Mouse (Mus musculus): ENCODE results near the gene Gramd1b.

The Gramd1b gene

DNA sequence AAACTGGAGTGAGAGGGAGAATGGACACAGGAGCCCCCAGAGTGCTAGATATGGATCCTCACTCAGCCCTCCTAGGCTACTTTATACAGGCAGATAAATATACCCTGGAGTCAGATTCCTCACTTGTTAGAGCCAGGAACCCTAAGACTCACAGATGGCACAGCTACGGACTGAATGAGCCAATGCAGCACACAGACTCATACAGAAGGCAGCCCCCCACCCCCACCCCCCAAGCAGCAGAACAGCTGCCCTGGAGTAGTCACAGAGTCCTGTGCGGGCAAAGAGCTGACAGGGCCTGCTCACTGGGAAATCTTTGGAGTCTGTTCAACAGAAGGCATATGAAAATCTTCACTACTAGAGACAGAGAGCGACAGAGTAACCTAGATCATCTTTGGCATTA lies 223.9 kb downstream of the Gramd1b start:
- DNase-seq (ENCODE audit: low read depth), result no peak

DNA sequence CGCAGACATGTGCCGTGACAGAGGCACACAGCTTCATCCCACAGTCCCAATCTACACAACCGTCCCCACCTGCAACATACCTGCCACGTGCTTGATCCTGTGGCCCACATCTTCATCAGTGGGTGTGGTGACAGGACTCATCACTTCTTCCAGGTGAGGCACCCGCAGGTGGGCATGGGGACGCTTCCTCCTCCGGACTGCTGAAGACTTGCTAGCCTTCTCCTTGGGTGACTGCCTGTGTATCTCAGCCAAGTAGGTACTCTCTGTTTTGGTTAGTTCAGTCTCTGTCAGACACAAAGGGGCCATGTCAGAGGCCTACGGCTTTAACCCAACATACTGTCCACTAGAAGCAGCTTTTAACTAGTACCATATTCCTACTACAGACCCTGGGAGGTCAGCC lies 226.9 kb downstream of the Gramd1b start:
- DNase-seq (ENCODE audit: low read depth), result no peak

GRCm38 (mm10) chr9:40302375-40302774 lies 228.8 kb downstream of the Gramd1b start:
- no peak for DNase-seq (ENCODE audit: low read depth)

- no peak for DNase-seq (ENCODE audit: low read depth)
Observed at GRCm38 (mm10) chr9:40301475-40301874, 229.7 kb downstream of the Gramd1b start.

- no peak for DNase-seq (ENCODE audit: low read depth)
Observed at GRCm38 (mm10) chr9:40300018-40300989, 230.9 kb downstream of the Gramd1b start.

- no peak for DNase-seq (ENCODE audit: low read depth)
Observed at GRCm38 (mm10) chr9:40299323-40299722, 231.9 kb downstream of the Gramd1b start.

DNA sequence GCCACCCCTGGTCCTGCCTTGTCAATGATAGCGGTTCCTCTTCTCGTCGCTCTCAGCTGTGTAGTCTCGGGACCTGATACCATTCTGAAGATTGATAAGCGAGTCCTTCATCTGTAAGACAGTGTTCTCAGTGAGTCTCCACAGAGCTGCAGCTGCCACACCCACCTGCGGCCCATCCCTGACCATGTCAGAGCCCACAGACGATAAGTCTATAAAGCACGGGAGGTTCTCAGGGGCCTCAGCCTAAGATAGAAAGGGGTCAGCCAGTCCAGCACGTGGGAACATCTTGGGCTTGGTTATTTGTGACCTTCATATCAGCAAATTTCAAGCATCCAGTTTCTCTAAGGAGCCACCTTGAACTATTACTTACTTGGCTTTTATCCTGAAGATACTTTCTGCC lies 233.2 kb downstream of the Gramd1b start:
- no peak for DNase-seq (ENCODE audit: low read depth)

- DNase-seq (ENCODE audit: low read depth), result no peak
Observed at GRCm38 (mm10) chr9:40296251-40296650, 234.9 kb downstream of the Gramd1b start.

GRCm38 (mm10) chr9:40294866-40295265 lies 236.3 kb downstream of the Gramd1b start:
- no peak for DNase-seq (ENCODE audit: low read depth)

GRCm38 (mm10) chr9:40294210-40294609 lies 237.0 kb downstream of the Gramd1b start:
- DNase-seq (ENCODE audit: low read depth), result no peak

DNA sequence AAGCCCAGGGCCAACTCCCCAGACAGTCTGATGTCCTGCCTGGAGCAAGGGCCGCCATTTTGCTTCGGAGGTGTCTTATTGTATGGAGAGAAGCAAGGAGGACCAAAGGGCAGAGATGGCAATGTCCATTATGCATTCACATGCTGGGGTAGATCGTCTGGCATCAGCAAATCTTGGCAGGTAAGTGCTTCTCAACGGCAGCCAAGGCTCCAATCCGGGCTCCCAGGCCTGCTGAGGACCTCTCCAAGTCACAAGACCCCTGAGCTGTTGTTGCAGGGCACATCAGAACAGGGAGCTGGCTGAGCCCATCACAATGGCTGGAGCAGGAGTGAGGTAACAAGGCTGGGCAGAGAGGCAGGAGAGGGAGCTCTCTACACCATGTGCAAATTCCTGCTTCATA lies 237.4 kb downstream of the Gramd1b start:
- no peak for DNase-seq (ENCODE audit: low read depth)

- no peak for DNase-seq (ENCODE audit: low read depth)
Observed at GRCm38 (mm10) chr9:40293286-40293685, 237.9 kb downstream of the Gramd1b start.

DNA sequence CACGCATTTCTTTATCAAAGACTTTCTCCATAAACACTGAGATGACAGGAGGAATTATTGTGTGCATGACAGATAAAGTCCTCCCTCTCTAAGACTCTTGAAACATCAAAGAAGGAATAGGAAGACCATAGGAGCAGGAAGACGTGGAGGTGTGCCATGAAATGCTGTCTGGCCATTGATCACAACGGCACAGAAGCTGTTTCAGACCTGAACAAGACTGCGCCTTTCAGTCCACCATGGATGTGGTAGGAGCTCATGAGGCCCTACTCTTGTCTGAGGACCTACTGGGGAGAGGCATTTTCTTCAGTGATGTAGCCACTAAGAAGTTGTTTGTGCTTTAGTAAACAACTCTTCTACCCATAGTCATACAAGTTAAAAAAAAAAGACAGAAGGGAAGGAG lies 238.7 kb downstream of the Gramd1b start:
- DNase-seq (ENCODE audit: low read depth), result no peak

DNA sequence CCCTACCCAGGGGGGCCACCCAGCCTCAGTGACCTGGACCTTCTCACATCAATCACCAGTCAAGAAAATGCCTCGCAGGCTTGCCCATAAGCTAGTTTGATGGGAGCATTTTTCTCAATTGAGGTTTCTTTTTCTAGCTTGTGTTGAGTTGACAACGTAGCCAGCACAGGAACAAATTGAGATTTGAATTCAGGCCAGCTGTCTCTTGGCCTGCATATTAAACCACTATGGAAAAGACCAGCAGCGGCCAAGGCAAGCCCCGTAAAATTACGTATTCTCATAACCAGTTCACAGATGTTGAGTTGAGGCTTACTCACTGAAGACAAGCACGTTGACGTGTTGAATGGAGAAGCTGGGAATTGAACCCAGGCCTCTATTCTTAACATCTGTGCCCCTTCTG lies 248.2 kb downstream of the Gramd1b start:
- DNase-seq (ENCODE audit: low read depth), result no peak

GRCm38 (mm10) chr9:40279438-40279837 lies 251.7 kb downstream of the Gramd1b start:
- no peak for DNase-seq (ENCODE audit: low read depth)

- no peak for DNase-seq (ENCODE audit: low read depth)
Observed at GRCm38 (mm10) chr9:40277671-40278070, 253.5 kb downstream of the Gramd1b start.

DNA sequence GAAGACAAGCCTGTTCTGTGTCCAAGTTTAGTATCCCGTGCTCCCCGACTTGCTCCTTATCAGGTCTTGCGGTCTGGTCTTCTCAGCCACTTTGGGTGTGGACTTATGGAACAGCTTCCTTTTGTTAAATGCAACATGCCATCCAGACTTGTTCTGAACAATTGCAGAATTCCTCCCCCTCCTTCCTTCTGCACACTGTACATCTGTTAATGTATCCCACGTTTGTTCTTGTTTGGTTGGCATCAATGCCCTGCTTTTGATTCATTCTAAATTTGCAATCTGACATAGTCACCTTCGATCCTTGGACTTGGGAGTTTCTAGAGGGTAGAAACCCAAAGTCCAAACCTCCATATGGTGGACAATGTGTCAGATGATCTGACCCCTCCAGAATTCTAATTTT lies 255.3 kb downstream of the Gramd1b start:
- DNase-seq (ENCODE audit: low read depth), result no peak

DNA sequence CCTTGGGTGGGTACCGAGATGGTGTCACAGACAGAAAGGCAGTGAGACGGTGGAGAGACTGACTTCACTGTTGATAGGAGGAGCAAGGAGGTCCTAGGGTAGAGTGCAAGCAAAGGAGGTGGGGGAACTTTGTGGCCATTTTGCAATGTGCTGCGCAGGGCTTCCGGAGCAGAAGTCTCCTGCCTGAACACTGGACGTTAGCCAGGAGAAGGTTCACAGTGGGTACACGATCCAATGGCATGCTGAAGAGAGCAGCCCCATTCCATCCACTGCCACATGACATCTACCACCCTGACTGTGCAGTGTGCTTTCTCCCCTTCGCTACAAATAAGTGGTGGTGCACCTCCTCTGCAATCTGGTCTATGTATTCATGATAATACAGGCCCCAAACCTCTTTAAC lies 258.4 kb downstream of the Gramd1b start:
- DNase-seq (ENCODE audit: low read depth), result no peak

- DNase-seq (ENCODE audit: low read depth), result no peak
Observed at GRCm38 (mm10) chr9:40271075-40271474, 260.1 kb downstream of the Gramd1b start.

DNA sequence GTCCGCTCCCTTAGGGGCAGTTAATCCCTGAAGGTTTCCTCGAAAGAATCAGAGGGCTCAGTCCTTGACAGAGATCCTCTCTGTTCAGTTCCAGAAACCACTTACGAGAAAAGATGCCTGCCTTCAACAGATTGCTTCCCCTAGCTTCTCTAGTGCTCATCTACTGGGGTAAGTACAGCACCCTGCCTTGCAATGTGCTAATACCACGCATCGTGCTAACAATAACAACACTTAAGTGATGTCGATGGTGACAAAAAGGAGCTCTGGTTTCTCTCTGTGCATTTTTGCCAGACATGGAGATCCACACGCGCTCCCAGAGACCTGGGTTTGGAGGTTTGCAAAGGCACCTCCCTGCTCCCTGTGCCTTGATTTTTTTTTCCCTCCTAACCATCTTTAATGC lies 261.3 kb downstream of the Gramd1b start:
- no peak for DNase-seq (ENCODE audit: low read depth)

GRCm38 (mm10) chr9:40269103-40269861 lies 261.9 kb downstream of the Gramd1b start, which contains the start of gene Scn3b:
Gene Scn3b (plus strand): TSS chr9:40269217.
- DNase-seq (ENCODE audit: low read depth), result no peak

DNA sequence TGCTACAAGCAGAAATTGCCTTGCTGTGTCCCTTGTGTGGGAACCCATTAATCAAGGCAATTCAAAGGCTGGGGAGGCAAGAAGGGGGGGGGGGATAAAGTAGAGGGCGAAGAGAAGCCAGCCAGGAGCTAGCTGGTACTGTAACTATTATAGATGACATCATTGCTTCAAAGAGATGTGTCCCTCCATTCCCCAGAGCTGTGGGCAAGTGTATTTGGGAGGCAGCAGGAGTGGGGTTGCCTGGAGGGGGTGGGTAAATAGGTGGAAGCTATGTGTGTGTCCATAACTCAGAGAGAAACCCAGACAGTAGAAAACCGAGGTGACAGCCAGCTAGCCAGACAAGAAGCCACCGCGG lies 262.5 kb downstream of the Gramd1b start:
- DNase-seq (ENCODE audit: low read depth), result no peak
